Mouse (Mus musculus): ENCODE results near the gene D6Wsu163e. TPM values are rescaled to one million over a fixed set of nuclear protein-coding genes. Genes with fewer than 3 reads are reported as not detected.

The D6Wsu163e gene
- polyA plus RNA-seq, 1 experiment from 2014 or later = 14.7 TPM

DNA sequence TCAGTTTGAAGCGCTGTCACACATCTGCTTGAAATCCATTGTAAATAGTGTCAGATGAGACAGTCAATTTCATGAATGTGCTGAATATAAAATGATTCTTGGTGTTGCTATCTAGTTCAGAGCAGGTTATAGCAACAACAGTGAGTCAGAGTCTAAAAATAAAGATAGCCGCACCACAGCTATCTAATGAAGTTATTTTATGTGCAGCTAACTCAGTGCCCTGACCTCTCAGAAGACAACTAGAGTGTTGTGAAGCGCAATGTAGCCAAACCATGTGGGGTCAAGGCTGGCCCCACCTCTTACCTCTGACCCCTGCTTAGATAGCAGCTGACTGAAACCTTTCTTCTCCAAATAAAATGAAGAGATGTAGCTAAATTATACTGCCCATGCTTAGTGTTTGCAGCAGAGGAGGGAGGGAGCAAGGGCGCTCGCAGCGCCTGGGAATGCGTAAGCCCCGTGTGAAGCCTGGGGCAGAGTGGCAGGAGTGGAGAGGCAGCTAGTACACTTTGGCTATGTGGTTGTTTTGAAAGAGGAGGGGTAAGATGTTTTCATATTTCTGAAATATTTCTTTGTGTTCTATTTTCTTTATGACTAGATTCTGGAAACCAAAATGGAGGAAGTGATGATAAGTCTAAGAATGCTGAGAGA lies 21.7 kb downstream of the D6Wsu163e start:
- H3K27ac ChIP-seq = no peak overlapping the region
- no peaks in the 10 kb centered on the region for H3K9me3 ChIP-seq
- WGBS = 92% methylated on average over 8 of the region's 8 CpGs
- H3K36me3 ChIP-seq (replicated peaks) = peaks cover 11% of the 10 kb centered on the region; the same call in 1 of the 2 replicates
- no peaks in the 10 kb centered on the region for H3K27me3 ChIP-seq (ENCODE audit: poor library complexity, severe bottlenecking)
- DNase-seq (ENCODE audit: extremely low spot score, low spot score) = no peak
- H3K4me3 ChIP-seq = no peak overlapping the region
- H3K4me1 ChIP-seq = no peaks in the 10 kb centered on the region

DNA sequence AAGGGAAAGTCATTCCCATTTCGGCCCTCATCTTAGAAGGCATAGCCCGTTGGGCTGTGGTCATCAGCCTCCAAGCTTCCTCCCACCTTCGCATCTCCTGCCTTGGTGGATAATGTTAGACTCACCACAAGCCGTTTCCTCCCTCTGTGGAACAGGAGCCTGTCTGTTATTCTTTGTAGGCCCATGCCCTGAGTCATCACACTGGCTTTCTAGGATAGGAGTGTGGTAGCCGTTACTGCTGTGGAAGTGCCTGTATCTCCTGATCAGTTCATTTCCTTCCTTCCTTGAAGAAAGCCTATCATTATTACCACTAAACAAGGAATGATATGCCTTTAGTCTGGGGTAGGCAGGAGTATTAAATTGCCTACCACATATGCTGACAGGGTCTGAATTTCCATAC lies 22.9 kb downstream of the D6Wsu163e start:
- Histone ChIP-seq H3K27ac (no peak overlapping the region), H3K27me3 (ENCODE audit: poor library complexity, severe bottlenecking) (no peaks in the 10 kb centered on the region), H3K4me3 (no peak overlapping the region), H3K4me1 (no peaks in the 10 kb centered on the region), H3K9me3 (no peaks in the 10 kb centered on the region), H3K36me3 (replicated peaks) (peaks cover 11% of the 10 kb centered on the region; the same call in 1 of the 2 replicates)
- no peak for DNase-seq (ENCODE audit: extremely low spot score, low spot score)
- 88% methylated on average over 5 of the region's 5 CpGs for WGBS

- no peak for DNase-seq (ENCODE audit: extremely low spot score, low spot score)
- Histone ChIP-seq H3K9me3 (no peaks in the 10 kb centered on the region), H3K27me3 (ENCODE audit: poor library complexity, severe bottlenecking) (no peaks in the 10 kb centered on the region), H3K4me1 (no peaks in the 10 kb centered on the region), H3K4me3 (no peak overlapping the region), H3K27ac (no peak overlapping the region), H3K36me3 (replicated peaks) (peaks cover 11% of the 10 kb centered on the region; the same call in 1 of the 2 replicates)
- WGBS = 91% methylated on average over 9 of the region's 9 CpGs
Measured at GRCm38 (mm10) chr6:126963426-126963825, 23.7 kb downstream of the D6Wsu163e start.

- H3K9me3 ChIP-seq = no peaks in the 10 kb centered on the region
- H3K4me1 ChIP-seq = 0 out of 2 replicates have a peak, but pooled peaks cover 2% of the 10 kb centered on the region
- whole genome bisulfite sequencing = 92% methylated on average over 14 of the region's 14 CpGs
- peaks cover 11% of the 10 kb centered on the region; the same call in 1 of the 2 replicates for H3K36me3 ChIP-seq (replicated peaks)
- H3K27me3 ChIP-seq (ENCODE audit: poor library complexity, severe bottlenecking) = no peaks in the 10 kb centered on the region
- no peak for DNase-seq (ENCODE audit: extremely low spot score, low spot score)
- H3K4me3 ChIP-seq = no peak overlapping the region
- no peak overlapping the region for H3K27ac ChIP-seq
Measured at GRCm38 (mm10) chr6:126966241-126967026, 26.7 kb downstream of the D6Wsu163e start.

DNA sequence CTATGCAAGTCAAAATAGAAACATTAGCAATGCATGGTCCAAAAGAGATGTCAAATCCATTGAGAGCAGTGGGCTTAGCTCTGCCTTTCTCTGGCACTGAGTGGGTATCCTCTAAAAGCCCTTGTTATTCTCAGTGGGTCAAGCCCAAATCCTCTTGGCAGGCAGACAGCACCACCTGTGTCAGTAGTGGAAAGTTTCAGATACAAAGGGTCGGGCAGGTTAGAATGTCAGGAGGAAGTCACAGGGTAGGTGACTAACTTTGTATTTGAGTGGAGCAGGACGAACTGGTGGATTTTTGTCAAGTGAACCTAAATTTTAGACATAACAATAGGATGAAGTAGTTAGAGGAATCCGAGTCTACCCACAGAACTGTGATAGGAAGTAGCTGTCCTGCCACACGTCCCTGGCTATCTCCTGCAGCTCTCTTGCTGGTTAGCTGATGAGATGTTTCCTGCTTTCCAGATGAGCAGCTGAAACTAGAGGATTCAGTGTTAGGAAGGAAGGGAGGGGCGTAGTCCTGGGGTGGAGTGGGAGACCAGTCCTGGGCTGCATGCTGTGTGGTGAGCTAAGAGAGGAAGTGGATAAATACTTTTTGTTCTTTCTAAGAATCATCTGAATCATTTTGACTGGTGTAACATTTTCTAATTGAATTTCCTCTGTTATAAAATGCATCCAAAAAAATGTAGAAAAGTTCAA lies 41.9 kb downstream of the D6Wsu163e start:
- no peaks in the 10 kb centered on the region for H3K4me1 ChIP-seq
- no peak for DNase-seq (ENCODE audit: extremely low spot score, low spot score)
- WGBS = 58% methylated on average over 5 of the region's 5 CpGs
- no peaks in the 10 kb centered on the region for H3K9me3 ChIP-seq
- no peak overlapping the region for H3K27ac ChIP-seq
- H3K4me3 ChIP-seq = no peak overlapping the region
- H3K36me3 ChIP-seq (replicated peaks) = no peaks in the 10 kb centered on the region
- H3K27me3 ChIP-seq (ENCODE audit: poor library complexity, severe bottlenecking) = no peaks in the 10 kb centered on the region

DNA sequence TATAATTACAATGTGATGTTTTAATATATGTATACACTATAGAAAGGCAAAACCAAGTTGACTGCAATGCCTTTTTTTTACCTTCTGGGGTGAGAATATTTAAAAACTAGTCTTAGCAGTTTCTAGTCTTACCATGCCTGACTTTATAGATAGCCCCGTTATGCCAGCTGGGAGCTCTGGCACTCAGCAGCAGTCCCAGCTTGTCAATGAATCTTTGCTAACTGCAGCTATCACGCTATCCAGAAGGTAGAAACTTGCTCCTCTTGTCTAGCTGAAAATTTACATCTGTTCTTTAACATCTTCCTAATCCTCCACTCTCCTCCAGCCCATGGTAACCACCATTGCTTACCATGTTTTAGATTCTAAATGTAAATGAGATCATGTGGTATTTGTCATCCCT lies 53.9 kb downstream of the D6Wsu163e start:
- Histone ChIP-seq H3K4me1 (no peaks in the 10 kb centered on the region), H3K9me3 (no peaks in the 10 kb centered on the region), H3K4me3 (no peak overlapping the region), H3K36me3 (replicated peaks) (no peaks in the 10 kb centered on the region), H3K27ac (no peak overlapping the region), H3K27me3 (ENCODE audit: poor library complexity, severe bottlenecking) (no peaks in the 10 kb centered on the region)
- no peak for DNase-seq (ENCODE audit: extremely low spot score, low spot score)
- 79% methylated on average over 2 of the region's 2 CpGs for WGBS

DNA sequence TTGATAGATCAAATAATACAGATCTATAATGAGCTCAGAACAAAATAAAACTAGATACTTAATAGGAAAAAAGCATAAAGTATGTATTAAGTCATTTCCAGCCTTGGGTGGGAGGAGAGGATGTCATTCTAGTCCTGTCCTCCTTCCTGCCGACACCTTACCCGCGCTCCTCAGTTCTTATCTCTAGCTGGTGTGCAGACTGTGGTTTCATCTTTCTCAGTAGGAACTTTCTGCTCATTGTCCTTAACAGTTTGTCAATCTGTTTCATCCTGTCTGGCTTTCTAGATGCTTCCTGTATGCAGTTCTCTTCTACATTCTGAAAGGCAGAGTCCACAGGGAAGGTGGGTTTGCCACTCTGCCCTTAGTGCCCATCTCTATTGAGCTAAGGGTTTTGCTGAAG lies 55.7 kb downstream of the D6Wsu163e start:
- DNase-seq (ENCODE audit: extremely low spot score, low spot score) = no peak
- no peaks in the 10 kb centered on the region for H3K36me3 ChIP-seq (replicated peaks)
- H3K27ac ChIP-seq = no peak overlapping the region
- H3K4me3 ChIP-seq = no peak overlapping the region
- no peaks in the 10 kb centered on the region for H3K9me3 ChIP-seq
- 88% methylated on average over 3 of the region's 3 CpGs for WGBS
- H3K27me3 ChIP-seq (ENCODE audit: poor library complexity, severe bottlenecking) = no peaks in the 10 kb centered on the region
- H3K4me1 ChIP-seq = no peaks in the 10 kb centered on the region

GRCm38 (mm10) chr6:126996399-126996798 lies 56.6 kb downstream of the D6Wsu163e start:
- WGBS = 87% methylated on average over 5 of the region's 5 CpGs

DNA sequence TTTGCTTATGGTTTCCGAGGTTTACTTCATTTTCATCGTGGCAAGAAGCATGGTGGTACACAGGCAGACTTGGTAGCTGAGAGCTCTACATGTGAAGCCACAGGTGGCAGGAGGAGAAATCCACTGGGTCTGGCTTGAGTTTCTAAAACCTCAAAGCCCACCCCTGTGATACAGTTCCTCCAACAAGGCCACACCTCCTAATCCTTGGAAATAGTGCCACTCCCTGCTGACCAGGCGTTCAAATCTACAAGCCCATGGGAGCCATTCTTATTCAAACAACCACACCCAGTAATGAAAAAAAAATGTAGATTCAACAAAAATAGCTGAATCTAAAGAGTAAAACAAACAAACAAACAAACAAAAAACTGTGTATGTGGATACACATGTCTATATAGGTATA lies 65.9 kb downstream of the D6Wsu163e start:
- H3K27me3 ChIP-seq (ENCODE audit: poor library complexity, severe bottlenecking) = no peaks in the 10 kb centered on the region
- DNase-seq (ENCODE audit: extremely low spot score, low spot score) = no peak
- H3K9me3 ChIP-seq = no peaks in the 10 kb centered on the region
- no peaks in the 10 kb centered on the region for H3K36me3 ChIP-seq (replicated peaks)
- H3K27ac ChIP-seq = no peak overlapping the region
- no peaks in the 10 kb centered on the region for H3K4me1 ChIP-seq
- 95% methylated on average over 3 of the region's 3 CpGs for WGBS
- no peak overlapping the region for H3K4me3 ChIP-seq

More at GRCm38 (mm10) chr6:126996399-126996798, 56.6 kb downstream of the D6Wsu163e start:
- H3K27me3 ChIP-seq (ENCODE audit: poor library complexity, severe bottlenecking) = no peaks in the 10 kb centered on the region
- no peak overlapping the region for H3K4me3 ChIP-seq
- no peak overlapping the region for H3K27ac ChIP-seq
- no peaks in the 10 kb centered on the region for H3K4me1 ChIP-seq
- no peaks in the 10 kb centered on the region for H3K36me3 ChIP-seq (replicated peaks)
- H3K9me3 ChIP-seq = no peaks in the 10 kb centered on the region
- no peak for DNase-seq (ENCODE audit: extremely low spot score, low spot score)

GRCm38 (mm10) chr6:127006551-127006950 lies 66.8 kb downstream of the D6Wsu163e start:
- Histone ChIP-seq H3K4me3 (no peak overlapping the region), H3K27ac (no peak overlapping the region), H3K36me3 (replicated peaks) (no peaks in the 10 kb centered on the region), H3K27me3 (ENCODE audit: poor library complexity, severe bottlenecking) (no peaks in the 10 kb centered on the region), H3K4me1 (peaks cover under 1% of the 10 kb centered on the region), H3K9me3 (no peaks in the 10 kb centered on the region)
- DNase-seq (ENCODE audit: extremely low spot score, low spot score) = no peak
- WGBS = 86% methylated on average over 3 of the region's 3 CpGs

- no peak overlapping the region for H3K4me3 ChIP-seq
- H3K36me3 ChIP-seq (replicated peaks) = no peaks in the 10 kb centered on the region
- H3K27me3 ChIP-seq (ENCODE audit: poor library complexity, severe bottlenecking) = no peaks in the 10 kb centered on the region; the same call in 1 of the 2 replicates
- WGBS = 90% methylated on average over 13 of the region's 13 CpGs
- no peak for DNase-seq (ENCODE audit: extremely low spot score, low spot score)
- no peaks in the 10 kb centered on the region for H3K9me3 ChIP-seq
- H3K4me1 ChIP-seq = peaks cover 8% of the 10 kb centered on the region
- H3K27ac ChIP-seq = no peak overlapping the region
Measured at GRCm38 (mm10) chr6:127010021-127010420, 70.3 kb downstream of the D6Wsu163e start.

DNA sequence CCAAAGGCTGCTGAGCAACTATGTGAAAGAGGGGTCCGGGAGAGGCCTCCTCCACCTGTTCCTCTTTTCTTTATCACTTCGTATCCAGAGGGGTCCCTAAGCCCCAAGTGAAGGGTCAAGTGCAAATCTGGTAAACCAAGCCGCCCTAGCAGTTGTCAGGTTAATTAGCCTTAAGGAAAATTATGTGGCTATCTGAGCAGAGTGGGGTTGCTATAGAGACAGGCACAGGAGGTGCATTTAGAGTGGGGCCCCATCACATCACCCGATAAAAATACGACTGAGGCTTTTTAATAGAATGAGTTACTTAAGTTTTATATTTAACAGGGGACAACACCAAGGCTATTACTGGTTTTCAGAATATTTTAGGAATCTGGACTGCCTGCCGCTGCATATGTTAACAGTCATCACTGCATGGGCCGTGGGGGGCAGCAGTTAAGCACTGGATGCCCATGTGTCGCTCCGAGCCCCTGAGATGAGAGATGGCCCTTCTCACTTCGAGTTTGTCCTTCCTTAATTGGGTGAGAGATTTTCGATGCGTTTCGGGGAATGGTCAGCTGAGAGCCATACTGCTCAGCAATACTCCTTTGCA lies 72.3 kb downstream of the D6Wsu163e start:
- Histone ChIP-seq H3K36me3 (replicated peaks) (no peaks in the 10 kb centered on the region), H3K9me3 (no peaks in the 10 kb centered on the region), H3K27me3 (ENCODE audit: poor library complexity, severe bottlenecking) (no peaks in the 10 kb centered on the region; the same call in 1 of the 2 replicates), H3K4me3 (no peak overlapping the region), H3K4me1 (peaks cover 8% of the 10 kb centered on the region), H3K27ac (no peak overlapping the region)
- WGBS = 84% methylated on average over 13 of the region's 13 CpGs
- no peak for DNase-seq (ENCODE audit: extremely low spot score, low spot score)
